Mouse (Mus musculus): Measurements from ENCODE around the gene Myo1a.

The Myo1a gene

DNA sequence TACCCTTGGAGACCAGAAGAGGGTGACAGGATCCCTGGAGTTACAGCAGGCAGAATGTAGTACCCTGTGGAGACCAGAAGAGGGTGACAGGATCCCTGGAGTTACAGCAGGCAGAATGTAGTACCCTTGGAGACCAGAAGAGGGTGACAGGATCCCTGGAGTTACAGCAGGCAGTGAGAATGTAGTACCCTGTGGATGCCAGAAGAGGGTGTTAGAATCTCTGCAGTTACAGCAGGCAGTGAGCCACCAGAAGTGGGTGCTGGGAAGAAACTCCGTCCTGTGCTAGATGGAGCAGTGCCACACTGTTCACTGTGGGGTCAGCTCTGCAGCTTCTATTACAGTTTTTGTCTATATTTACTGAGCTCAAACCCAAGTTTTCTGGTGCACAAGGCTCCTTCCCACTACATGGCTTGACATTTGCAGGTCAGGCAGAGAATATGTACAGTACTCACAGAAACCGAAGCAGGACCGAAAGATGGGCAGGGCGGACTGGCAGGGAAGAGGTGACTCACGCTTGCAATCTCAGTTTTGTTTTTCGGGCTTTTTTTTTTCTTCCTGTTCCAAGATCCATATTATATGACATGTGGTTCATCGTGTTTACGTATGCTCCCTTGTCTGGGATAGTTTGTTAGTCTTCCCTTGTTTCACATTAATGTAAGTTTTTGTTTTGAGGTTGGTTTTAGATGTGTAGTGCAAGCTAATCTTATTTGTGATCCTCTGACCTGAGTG, 30.0 kb upstream of the Myo1a start:
- peak; percentile 95 for DNase-seq (ENCODE audit: low spot score)

DNA sequence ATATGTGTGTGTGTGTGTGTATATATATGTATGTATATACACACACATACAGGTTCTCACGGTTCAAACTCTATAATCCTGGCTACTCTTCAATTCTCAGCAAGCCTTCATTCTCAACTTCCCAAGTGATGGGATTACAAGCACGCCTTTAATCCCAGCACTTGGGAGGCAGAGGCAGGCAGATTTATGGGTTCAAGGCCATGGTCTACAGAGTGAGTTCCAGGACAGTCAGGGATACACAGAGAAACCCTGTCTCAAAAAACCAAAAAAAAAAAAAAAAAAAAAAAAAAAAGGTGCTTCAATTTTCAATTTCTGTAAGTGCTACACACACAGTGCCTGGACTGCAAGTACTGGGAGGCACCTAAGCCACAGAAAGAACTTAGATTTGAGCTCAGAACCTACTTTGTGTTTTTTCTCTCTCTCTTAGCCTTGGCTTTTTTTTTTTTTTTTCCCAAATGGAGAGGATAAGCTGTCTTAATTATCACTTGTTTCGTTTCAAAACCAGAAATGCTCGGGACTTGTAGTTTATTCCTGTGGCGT, 29.0 kb upstream of the Myo1a start:
- DNase-seq (ENCODE audit: low spot score) = no peak

GRCm38 (mm10) chr10:127676691-127677548, 28.1 kb upstream of the Myo1a start:
- DNase-seq (ENCODE audit: low spot score) = peak; percentile 98

GRCm38 (mm10) chr10:127677591-127678336, 27.2 kb upstream of the Myo1a start:
- DNase-seq (ENCODE audit: low spot score) = peak; percentile 87

GRCm38 (mm10) chr10:127679208-127679607, 25.8 kb upstream of the Myo1a start:
- no peak for DNase-seq (ENCODE audit: low spot score)

GRCm38 (mm10) chr10:127679881-127680280, 25.1 kb upstream of the Myo1a start:
- DNase-seq (ENCODE audit: low spot score) = no peak

DNA sequence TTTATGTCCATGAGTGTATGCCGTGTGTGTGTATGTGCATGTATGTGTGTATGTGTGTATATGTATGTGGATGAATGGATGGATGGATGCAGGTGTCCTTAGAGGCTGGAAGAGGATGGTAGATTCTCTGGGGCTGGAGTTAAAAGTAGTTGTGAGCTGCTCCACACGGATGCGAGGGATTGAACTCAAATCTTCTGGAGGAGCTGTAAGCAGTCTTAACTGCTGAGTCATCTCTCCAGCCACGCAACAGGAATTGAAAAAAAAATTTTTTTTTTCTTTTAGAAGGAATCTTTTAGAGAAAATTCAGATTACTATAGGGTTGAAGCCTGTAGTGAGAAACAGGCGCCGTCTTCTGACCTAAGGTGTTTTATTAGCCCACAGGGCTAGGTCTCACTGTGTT, 22.1 kb upstream of the Myo1a start:
- no peak for DNase-seq (ENCODE audit: low spot score)

- no peak for DNase-seq (ENCODE audit: low spot score)
Measured at GRCm38 (mm10) chr10:127691053-127691452, 13.9 kb upstream of the Myo1a start.

- DNase-seq (ENCODE audit: low spot score) = peak; percentile 53
Measured at GRCm38 (mm10) chr10:127694636-127695035, 10.3 kb upstream of the Myo1a start.

DNA sequence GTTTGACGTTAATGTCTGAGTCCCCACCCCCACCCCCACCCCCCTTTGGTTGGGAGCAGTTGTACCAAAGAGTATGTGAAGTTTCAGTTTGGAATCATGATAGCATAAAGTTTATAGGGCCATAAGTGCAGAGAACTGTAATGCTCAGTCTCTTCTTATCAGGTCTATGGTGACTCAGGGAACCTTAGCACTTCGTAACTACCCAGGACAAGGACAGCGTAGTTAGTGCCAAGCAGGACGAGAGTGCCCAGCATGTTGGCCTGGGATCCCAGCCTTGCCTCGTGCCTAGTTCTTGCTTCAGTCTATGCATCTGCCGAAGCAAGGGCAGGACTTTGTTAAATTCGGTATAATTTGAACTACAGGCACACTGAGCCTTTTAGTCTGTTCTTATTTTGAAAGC, 9.2 kb upstream of the Myo1a start:
- DNase-seq (ENCODE audit: low spot score) = no peak

GRCm38 (mm10) chr10:127698966-127699365, 6.0 kb upstream of the Myo1a start:
- DNase-seq (ENCODE audit: low spot score) = no peak

- DNase-seq (ENCODE audit: low spot score) = peak; percentile 11
Measured at GRCm38 (mm10) chr10:127703299-127703698, 1.7 kb upstream of the Myo1a start.

DNA sequence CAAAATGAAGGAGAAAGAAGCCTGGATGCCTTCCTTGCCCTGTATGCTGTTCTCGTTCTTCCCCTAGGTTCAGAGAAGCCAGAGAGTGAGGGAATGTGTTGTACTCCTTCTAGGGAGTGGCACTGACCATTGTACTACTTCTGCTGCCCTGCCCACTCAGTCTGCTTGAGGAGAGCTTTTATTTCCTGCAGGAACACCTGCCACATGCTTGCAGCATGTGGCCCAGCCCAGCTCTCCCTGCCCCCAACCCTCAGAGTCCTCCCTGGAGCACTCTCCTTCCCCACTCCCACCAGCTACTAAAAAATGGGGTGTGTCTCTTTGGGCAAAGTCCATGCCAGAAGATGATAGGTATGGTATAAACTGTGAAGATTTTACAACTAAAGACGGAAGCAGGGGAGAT, 677 bp upstream of the Myo1a start:
- DNase-seq (ENCODE audit: low spot score) = no peak

- DNase-seq (ENCODE audit: low spot score) = no peak
Measured at GRCm38 (mm10) chr10:127705783-127706182, 813 bp downstream of the Myo1a start.

GRCm38 (mm10) chr10:127707721-127708120, 2.8 kb downstream of the Myo1a start:
- no peak for DNase-seq (ENCODE audit: low spot score)

GRCm38 (mm10) chr10:127708850-127709370, 3.9 kb downstream of the Myo1a start:
- DNase-seq (ENCODE audit: low spot score) = no peak

DNA sequence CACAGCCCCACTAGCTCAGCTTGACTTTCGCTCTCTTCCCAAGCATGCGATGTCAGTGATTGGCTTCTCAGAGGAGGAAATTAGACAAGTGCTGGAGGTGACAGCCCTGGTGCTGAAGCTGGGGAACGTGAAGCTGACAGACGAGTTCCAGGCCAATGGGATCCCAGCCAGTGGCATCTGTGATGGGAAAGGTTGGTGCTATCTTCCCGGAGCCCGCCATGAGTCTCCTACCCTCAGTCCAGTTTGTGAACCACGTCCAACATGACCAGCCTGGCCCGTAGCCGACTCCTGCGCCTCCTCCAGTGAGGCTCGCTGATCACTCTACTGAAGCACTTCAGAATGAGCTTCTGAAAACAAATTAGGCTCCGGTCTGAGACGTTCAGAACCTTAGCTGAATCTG, 5.4 kb downstream of the Myo1a start:
- no peak for DNase-seq (ENCODE audit: low spot score)

GRCm38 (mm10) chr10:127712736-127713135, 7.8 kb downstream of the Myo1a start:
- no peak for DNase-seq (ENCODE audit: low spot score)

- DNase-seq (ENCODE audit: low spot score) = no peak
Measured at GRCm38 (mm10) chr10:127721671-127722418, 16.9 kb downstream of the Myo1a start.

GRCm38 (mm10) chr10:127724178-127724577, 19.2 kb downstream of the Myo1a start, which contains the start of gene Tac2:
Tac2 (plus strand) TSS chr10:127724478.
- no peak for DNase-seq (ENCODE audit: low spot score)

- DNase-seq (ENCODE audit: low spot score) = no peak
Measured at GRCm38 (mm10) chr10:127725136-127725535, 20.2 kb downstream of the Myo1a start.

All from adipocyte (in vitro differentiated cells).